Mouse (Mus musculus) E14TG2a.4 (cell line): ENCODE results near the gene Ermap.

Source experiments
- CTCF ChIP-seq: conservative IDR thresholded peaks from 2 replicates; pipeline ENCODE4 v1.5.1; 2014; ENCODE audit warnings: low read length
- POU5F1 ChIP-seq: IDR thresholded peaks from 2 replicates; pipeline ENCODE4 v1.6.1; 2014; ENCODE audit warnings: low read length, borderline replicate concordance

GRCm38 (mm10) chr4:119157891-119158290 is 31.9 kb downstream of the Ermap start:
- TF ChIP-seq CTCF (no peak), POU5F1 (no peak)
